Mouse (Mus musculus) forebrain, embryonic 13.5 days (tissue): ENCODE data around the gene Crtac1. TPM values are rescaled to one million over a fixed set of nuclear protein-coding genes. Genes with fewer than 3 reads are reported as not detected.

Experiments
- ATAC-seq: fragments of 200-750 bp; cut with Nextera tagmentation; 2 replicates; pipeline ENCODE4 v1.8.0; 2017
- H3K27ac ChIP-seq: fragments of 300-500 bp; sonication (generic); 2 replicates; pipeline ENCODE4 v1.5.1; 2015; ENCODE audit warnings: inconsistent platforms, mild to moderate bottlenecking, moderate library complexity
- H3K27me3 ChIP-seq: fragments of 300-500 bp; sonication (generic); 2 replicates; pipeline ENCODE4 v1.6.1; 2015; ENCODE audit warnings: mild to moderate bottlenecking, inconsistent platforms
- H3K36me3 ChIP-seq: fragments of 300-500 bp; sonication (generic); 2 replicates; pipeline ENCODE4 v1.6.1; 2015; ENCODE audit warnings: mild to moderate bottlenecking, inconsistent platforms; ENCODE audit not compliant: poor library complexity, severe bottlenecking
- H3K4me1 ChIP-seq: fragments of 300-500 bp; sonication (generic); 2 replicates; pipeline ENCODE4 v1.6.1; 2015; ENCODE audit warnings: inconsistent platforms
- H3K4me2 ChIP-seq: fragments of 300-500 bp; sonication (generic); 2 replicates; pipeline ENCODE4 v1.6.1; 2015; ENCODE audit warnings: inconsistent platforms, mild to moderate bottlenecking, moderate library complexity
- H3K4me3 ChIP-seq: fragments of 300-500 bp; sonication (generic); 2 replicates; pipeline ENCODE4 v1.5.1; 2015; ENCODE audit warnings: mild to moderate bottlenecking, inconsistent platforms
- H3K9ac ChIP-seq: fragments of 300-500 bp; sonication (generic); 2 replicates; pipeline ENCODE4 v1.6.1; 2015; ENCODE audit warnings: mild to moderate bottlenecking, inconsistent platforms
- H3K9me3 ChIP-seq: fragments of 300-500 bp; sonication (generic); replicated peaks from 2 replicates; pipeline ENCODE4 v1.6.1; 2016; ENCODE audit warnings: inconsistent platforms
- WGBS: fragments of 180-500 bp; shearing (Covaris S2); methylation state at CpG from one replicate; pipeline ENCODE4 v1.1.7; 2015; 5-methylcytosine and 5-hydroxymethylcytosine counted together
- polyA plus RNA-seq: library from polyadenylated mRNA; unstranded; fragments of >200 nt; fragmentation: Nextera tagmentation; extraction: Ambion mirVana; gene quantifications from 2 replicates; pipeline ENCODE4 v1.2.1, GENCODE M21; 2015

Gene Crtac1
- polyA plus RNA-seq, 1 experiment from 2014 or later, result 12.0 TPM

GRCm38 (mm10) chr19:42443887-42444409, 12.4 kb upstream of the Crtac1 start:
- H3K4me2 ChIP-seq, result no peak overlapping the region
- H3K27me3 ChIP-seq, result no peaks in the 10 kb centered on the region
- no peaks in the 10 kb centered on the region for H3K9me3 ChIP-seq
- 12% methylated on average over 3 of the region's 3 CpGs for WGBS
- no peak overlapping the region for H3K27ac ChIP-seq
- ATAC-seq, result peak; percentile 50
- H3K4me1 ChIP-seq, result 0 out of 2 replicates have a peak, but pooled peaks cover 4% of the 10 kb centered on the region
- H3K9ac ChIP-seq, result no peak overlapping the region
- no peak overlapping the region for H3K4me3 ChIP-seq
- no peaks in the 10 kb centered on the region for H3K36me3 ChIP-seq

- H3K4me3 ChIP-seq, result no peak overlapping the region
- no peak overlapping the region for H3K9ac ChIP-seq
- 0 out of 2 replicates have a peak, but pooled peaks cover 4% of the 10 kb centered on the region for H3K4me1 ChIP-seq
- no peaks in the 10 kb centered on the region for H3K36me3 ChIP-seq
- H3K27me3 ChIP-seq, result no peaks in the 10 kb centered on the region
- H3K4me2 ChIP-seq, result no peak overlapping the region
- 70% methylated on average over 4 of the region's 4 CpGs for WGBS
- ATAC-seq, result no peak
- no peak overlapping the region for H3K27ac ChIP-seq
- no peaks in the 10 kb centered on the region for H3K9me3 ChIP-seq
Observed at GRCm38 (mm10) chr19:42443266-42443665, 11.7 kb upstream of the Crtac1 start.

- WGBS, result 62% methylated on average over 8 of the region's 8 CpGs
- H3K9ac ChIP-seq, result no peak overlapping the region
- H3K27ac ChIP-seq, result no peak overlapping the region
- no peak overlapping the region for H3K4me3 ChIP-seq
- no peaks in the 10 kb centered on the region for H3K9me3 ChIP-seq
- no peaks in the 10 kb centered on the region for H3K27me3 ChIP-seq
- no peaks in the 10 kb centered on the region for H3K36me3 ChIP-seq
- ATAC-seq, result no peak; the same call in 1 of the 2 replicates
- 0 out of 2 replicates have a peak, but pooled peaks cover 4% of the 10 kb centered on the region for H3K4me1 ChIP-seq
- no peak overlapping the region for H3K4me2 ChIP-seq
Observed at GRCm38 (mm10) chr19:42442246-42443197, 10.9 kb upstream of the Crtac1 start.

- 40% methylated on average over 3 of the region's 3 CpGs for WGBS
Observed at GRCm38 (mm10) chr19:42440089-42440488, 8.5 kb upstream of the Crtac1 start.

GRCm38 (mm10) chr19:42439353-42439752, 7.8 kb upstream of the Crtac1 start:
- ATAC-seq, result no peak
- Histone ChIP-seq H3K4me1 (peaks cover 13% of the 10 kb centered on the region; the same call in 1 of the 2 replicates), H3K27ac (no peak overlapping the region), H3K4me3 (no peak overlapping the region), H3K9me3 (no peaks in the 10 kb centered on the region), H3K36me3 (no peaks in the 10 kb centered on the region), H3K27me3 (peaks cover 9% of the 10 kb centered on the region; the same call in 1 of the 2 replicates), H3K9ac (no peak overlapping the region), H3K4me2 (no peak overlapping the region)
- 78% methylated on average over 9 of the region's 9 CpGs for WGBS

More at GRCm38 (mm10) chr19:42440089-42440488, 8.5 kb upstream of the Crtac1 start:
- H3K27ac ChIP-seq, result no peak overlapping the region
- peaks cover 3% of the 10 kb centered on the region; the same call in 1 of the 2 replicates for H3K27me3 ChIP-seq
- H3K4me3 ChIP-seq, result no peak overlapping the region
- peaks cover 13% of the 10 kb centered on the region; the same call in 1 of the 2 replicates for H3K4me1 ChIP-seq
- no peak for ATAC-seq
- H3K9me3 ChIP-seq, result no peaks in the 10 kb centered on the region
- H3K36me3 ChIP-seq, result no peaks in the 10 kb centered on the region
- H3K9ac ChIP-seq, result no peak overlapping the region
- H3K4me2 ChIP-seq, result no peak overlapping the region

DNA sequence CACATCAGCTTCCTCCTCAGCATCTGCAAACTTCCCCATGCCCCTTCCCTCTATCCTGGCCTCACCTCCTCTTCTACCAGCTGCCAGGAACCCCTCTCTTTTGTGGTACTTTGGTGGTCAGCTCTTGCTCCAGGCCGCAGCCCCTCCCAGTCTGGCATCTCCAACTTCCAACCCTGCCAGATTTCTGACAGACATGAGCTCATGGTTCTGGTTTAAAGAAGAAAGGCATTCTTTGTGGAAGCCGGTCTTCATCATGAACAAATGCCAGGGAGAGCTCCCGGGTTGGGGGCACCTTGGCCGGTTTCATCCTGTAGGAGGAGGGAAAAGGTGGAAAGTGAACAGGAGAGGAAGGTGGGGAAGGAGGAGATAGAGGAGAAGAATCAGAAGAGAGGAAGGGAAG, 4.0 kb upstream of the Crtac1 start:
- 51% methylated on average over 4 of the region's 4 CpGs for WGBS
- Histone ChIP-seq H3K27ac (no peak overlapping the region), H3K9ac (no peak overlapping the region), H3K4me1 (peaks cover 24% of the 10 kb centered on the region), H3K4me3 (no peak overlapping the region), H3K9me3 (no peaks in the 10 kb centered on the region), H3K36me3 (no peaks in the 10 kb centered on the region), H3K27me3 (peaks cover 36% of the 10 kb centered on the region), H3K4me2 (no peak overlapping the region)
- no peak for ATAC-seq

GRCm38 (mm10) chr19:42432761-42433160, 1.2 kb upstream of the Crtac1 start:
- Histone ChIP-seq H3K4me2 (peak overlapping the region; percentile 78), H3K9me3 (no peaks in the 10 kb centered on the region), H3K36me3 (no peaks in the 10 kb centered on the region), H3K4me1 (peaks cover 28% of the 10 kb centered on the region), H3K4me3 (peak overlapping the region; percentile 60), H3K27me3 (peaks cover 58% of the 10 kb centered on the region), H3K27ac (0 out of 2 replicates have a peak overlapping the region, but pooled peaks have one; percentile 74), H3K9ac (peak overlapping the region; percentile 82)
- 45% methylated on average over 8 of the region's 8 CpGs for WGBS
- ATAC-seq, result no peak

DNA sequence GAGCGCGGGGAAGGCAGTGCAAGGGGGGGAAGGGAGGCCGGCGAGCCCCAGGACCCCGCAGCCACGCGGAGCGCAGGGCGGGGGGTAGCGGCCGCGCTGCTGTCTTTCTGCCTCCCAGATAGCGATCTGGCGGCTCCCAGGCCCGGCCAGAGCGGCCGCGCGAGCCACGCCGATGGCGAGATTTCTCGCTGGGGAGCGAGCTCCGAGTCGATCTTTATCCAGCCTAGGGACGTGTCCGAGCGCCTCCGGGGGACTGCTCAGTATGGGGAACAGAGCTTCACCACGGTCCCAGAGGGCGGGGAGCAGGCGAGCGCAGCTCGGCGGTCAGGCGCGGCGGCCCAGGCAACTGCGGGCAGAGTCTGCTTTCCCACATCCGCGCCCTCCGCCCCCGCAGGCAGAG, 608 bp upstream of the Crtac1 start:
- Histone ChIP-seq H3K36me3 (no peaks in the 10 kb centered on the region), H3K4me1 (peaks cover 28% of the 10 kb centered on the region), H3K4me3 (peak overlapping the region; percentile 60), H3K27me3 (peaks cover 61% of the 10 kb centered on the region), H3K27ac (peak overlapping the region; percentile 74), H3K9ac (peak overlapping the region; percentile 82), H3K9me3 (no peaks in the 10 kb centered on the region), H3K4me2 (peak overlapping the region; percentile 78)
- WGBS, result under 1% methylated on average over 35 of the region's 44 CpGs
- ATAC-seq, result peak; percentile 57

DNA sequence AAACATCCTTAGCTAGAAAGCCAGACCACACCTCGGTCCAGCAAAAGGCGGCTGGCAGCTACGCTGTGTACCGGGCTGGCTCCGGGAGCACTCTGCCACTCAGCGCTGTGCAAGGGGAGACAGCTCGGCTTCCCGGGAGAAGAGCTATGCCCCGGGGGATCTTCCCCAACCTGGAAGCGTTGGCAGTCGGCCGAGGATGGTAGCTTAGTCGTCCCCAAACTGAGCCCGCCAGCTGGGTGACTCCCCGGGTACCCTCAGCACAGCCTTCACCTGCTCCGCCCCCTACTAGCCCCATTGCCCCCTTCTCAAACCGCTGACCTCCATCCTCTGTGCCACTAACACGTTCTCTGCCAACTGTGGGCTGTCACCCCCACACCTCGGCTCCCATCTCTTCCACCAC, 602 bp downstream of the Crtac1 start:
- ATAC-seq, result peak; percentile 34
- Histone ChIP-seq H3K4me3 (peak overlapping the region; percentile 60), H3K9me3 (no peaks in the 10 kb centered on the region), H3K36me3 (no peaks in the 10 kb centered on the region), H3K27ac (no peak overlapping the region), H3K4me1 (peaks cover 37% of the 10 kb centered on the region), H3K27me3 (peaks cover 63% of the 10 kb centered on the region), H3K4me2 (peak overlapping the region; percentile 78), H3K9ac (peak overlapping the region; percentile 82)
- WGBS, result 1% methylated on average over 19 of the region's 19 CpGs

GRCm38 (mm10) chr19:42429410-42429809, 2.2 kb downstream of the Crtac1 start:
- Histone ChIP-seq H3K4me1 (peaks cover 30% of the 10 kb centered on the region), H3K4me2 (no peak overlapping the region)

DNA sequence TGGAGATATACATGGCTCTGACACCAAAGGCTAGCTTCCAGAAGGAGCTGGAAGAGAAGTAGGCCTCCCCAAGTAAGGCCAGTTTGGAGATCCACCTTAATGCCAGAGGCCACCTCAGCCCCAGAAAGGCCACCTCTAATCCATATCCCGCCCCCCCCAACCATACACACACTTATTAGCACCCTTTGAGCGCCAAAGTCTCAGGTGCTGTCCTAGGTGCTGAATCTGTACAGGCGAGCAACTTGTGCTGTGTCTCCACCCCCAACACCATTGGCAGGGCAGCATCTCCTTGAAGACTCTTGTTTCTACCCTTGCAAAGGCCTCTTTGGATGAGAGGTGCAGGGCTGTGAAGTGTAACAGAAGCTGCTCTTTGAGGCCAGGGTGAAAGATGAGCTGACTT, 6.4 kb downstream of the Crtac1 start:
- peaks cover 26% of the 10 kb centered on the region for H3K27me3 ChIP-seq
- ATAC-seq, result no peak
- peaks cover 23% of the 10 kb centered on the region for H3K4me1 ChIP-seq
- H3K27ac ChIP-seq, result no peak overlapping the region
- WGBS, result 9% methylated on average over 3 of the region's 3 CpGs
- H3K9ac ChIP-seq, result no peak overlapping the region
- no peaks in the 10 kb centered on the region for H3K9me3 ChIP-seq
- no peaks in the 10 kb centered on the region for H3K36me3 ChIP-seq
- H3K4me2 ChIP-seq, result no peak overlapping the region
- no peak overlapping the region for H3K4me3 ChIP-seq

More at GRCm38 (mm10) chr19:42429410-42429809, 2.2 kb downstream of the Crtac1 start:
- no peaks in the 10 kb centered on the region for H3K9me3 ChIP-seq
- H3K36me3 ChIP-seq, result no peaks in the 10 kb centered on the region
- H3K9ac ChIP-seq, result no peak overlapping the region
- 13% methylated on average over 3 of the region's 3 CpGs for WGBS
- H3K27ac ChIP-seq, result no peak overlapping the region
- no peak for ATAC-seq
- H3K27me3 ChIP-seq, result peaks cover 54% of the 10 kb centered on the region
- H3K4me3 ChIP-seq, result no peak overlapping the region

DNA sequence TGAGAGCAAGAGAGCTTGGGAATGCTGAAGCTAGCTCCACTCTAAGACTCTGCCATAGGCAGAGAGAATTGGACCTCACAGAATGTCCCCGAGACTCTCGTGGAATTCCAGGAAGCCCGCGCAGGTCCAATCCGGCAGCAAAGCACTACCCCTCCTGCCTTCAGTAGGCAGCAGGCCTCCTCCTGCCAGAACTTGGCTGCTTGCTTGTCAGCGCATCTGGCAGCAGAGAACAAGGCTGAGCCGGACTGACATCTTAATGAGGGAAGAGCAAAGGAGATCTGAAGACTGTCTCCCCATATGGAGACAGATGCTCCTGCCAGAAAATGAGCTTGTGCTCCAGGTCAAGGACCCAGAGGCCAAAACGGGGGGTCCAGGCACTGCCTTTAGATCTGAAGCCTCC, 16.5 kb downstream of the Crtac1 start:
- Histone ChIP-seq H3K36me3 (no peaks in the 10 kb centered on the region), H3K4me1 (peaks cover 6% of the 10 kb centered on the region; the same call in 1 of the 2 replicates), H3K9me3 (no peaks in the 10 kb centered on the region), H3K27me3 (peaks cover 20% of the 10 kb centered on the region), H3K27ac (no peak overlapping the region), H3K4me2 (no peak overlapping the region), H3K4me3 (no peak overlapping the region), H3K9ac (no peak overlapping the region)
- no peak for ATAC-seq
- WGBS, result 71% methylated on average over 8 of the region's 8 CpGs
